Mouse (Mus musculus) C2C12 (cell line): ENCODE data around the gene Rasa4. TPM values are rescaled to one million over a fixed set of nuclear protein-coding genes. Genes with fewer than 3 reads are reported as not detected.

ENCODE experiments used
- H3K27me3 ChIP-seq: one replicate; pipeline ENCODE4 v1.6.1; 2011; ENCODE audit not compliant: control insufficient read depth, insufficient read depth, insufficient read length
- H3K36me3 ChIP-seq: one replicate; pipeline ENCODE4 v1.6.1; 2011; ENCODE audit not compliant: control insufficient read depth, insufficient read depth
- H3K4me3 ChIP-seq: one replicate; pipeline ENCODE4 v1.5.1; 2011; ENCODE audit warnings: mild to moderate bottlenecking, control low read depth; ENCODE audit not compliant: poor library complexity, insufficient read depth, severe bottlenecking
- H3K79me2 ChIP-seq: one replicate; pipeline ENCODE4 v1.6.1; 2011; ENCODE audit not compliant: control insufficient read depth, insufficient read depth
- H3K79me3 ChIP-seq: one replicate; pipeline ENCODE4 v1.6.1; 2011; ENCODE audit warnings: low read depth, control low read depth
- H3ac ChIP-seq: one replicate; pipeline ENCODE3; 2011; ENCODE audit warnings: low read depth; ENCODE audit not compliant: control insufficient read depth, insufficient read length
- CEBPB ChIP-seq: IDR thresholded peaks from one replicate; pipeline ENCODE4 v1.6.1; 2011; ENCODE audit warnings: low read depth, mild to moderate bottlenecking, control low read depth, moderate library complexity
- CTCF ChIP-seq: IDR thresholded peaks from one replicate; pipeline ENCODE4 v1.5.1; 2011; ENCODE audit not compliant: control insufficient read depth, insufficient read depth, insufficient read length
- FOSL1 ChIP-seq: IDR thresholded peaks from one replicate; pipeline ENCODE4 v1.8.0; 2011; ENCODE audit warnings: mild to moderate bottlenecking, low read length; ENCODE audit not compliant: poor library complexity, insufficient read depth, severe bottlenecking
- MAX ChIP-seq: IDR thresholded peaks from one replicate; pipeline ENCODE4 v1.6.1; 2011; ENCODE audit warnings: mild to moderate bottlenecking, control low read depth
- MYOD1 ChIP-seq: IDR thresholded peaks from one replicate; pipeline ENCODE4 v1.6.1; 2011; ENCODE audit warnings: low read depth; ENCODE audit not compliant: control insufficient read depth, insufficient read length
- MYOG ChIP-seq: IDR thresholded peaks from one replicate; pipeline ENCODE4 v1.6.1; 2011; ENCODE audit not compliant: control insufficient read depth, insufficient read length; ENCODE audit errors: extremely low read depth
- USF1 ChIP-seq: IDR thresholded peaks from one replicate; pipeline ENCODE4 v1.6.1; 2011; ENCODE audit warnings: low read depth, mild to moderate bottlenecking, control low read depth, moderate library complexity
- polyA plus RNA-seq: library from polyadenylated mRNA; unstranded; fragments of >200 nt; fragmentation: generic; extraction: Trizol; gene quantifications from one replicate; pipeline ENCODE4 v1.2.1, GENCODE M21; 2012; ENCODE audit warnings: missing spikeins

Gene Rasa4
- polyA plus RNA-seq, 1 experiment: 37.6 TPM

DNA sequence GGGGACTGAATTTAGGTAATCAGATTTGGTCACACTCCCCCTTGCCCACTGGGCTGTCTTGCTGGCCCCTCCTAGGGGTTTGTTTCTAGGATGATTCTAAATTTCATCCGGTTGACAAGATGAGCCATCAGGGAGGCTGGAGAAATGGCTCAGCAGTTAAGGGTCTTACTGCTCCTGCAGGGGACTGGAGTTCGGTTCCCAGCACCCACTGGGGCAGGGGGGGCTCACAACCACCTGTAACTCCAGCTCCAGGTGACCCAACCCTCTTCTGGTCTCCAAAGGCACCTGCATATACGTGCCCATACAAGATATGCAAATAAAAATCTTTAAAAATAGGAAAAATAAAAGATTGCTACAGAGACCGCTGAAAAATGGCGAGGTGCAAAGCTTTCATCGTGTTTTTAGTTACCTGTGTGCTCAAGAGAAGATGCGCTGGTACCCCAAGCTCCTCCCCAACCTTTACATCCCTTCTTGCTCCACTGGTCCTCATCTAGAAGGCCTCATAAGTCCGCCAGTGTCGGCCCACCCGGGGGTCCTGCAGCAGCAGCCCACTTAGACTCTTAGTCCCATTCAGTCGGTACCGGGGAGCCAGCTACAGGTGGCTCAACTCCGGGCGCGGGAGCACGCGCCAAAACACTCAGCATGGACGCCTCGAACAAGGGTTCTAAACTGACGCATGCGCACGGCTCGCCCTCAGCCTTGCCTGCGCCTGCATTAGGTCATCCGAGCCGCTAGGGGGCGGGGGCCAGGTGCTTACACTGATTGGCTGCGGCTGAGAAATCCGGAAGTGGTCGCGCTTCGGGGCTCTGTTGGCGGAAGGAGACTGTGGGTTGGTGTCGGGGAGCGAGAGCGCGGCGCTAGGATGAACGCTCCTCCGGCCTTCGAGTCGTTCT lies 32.4 kb downstream of the Rasa4 start, which contains the start of gene Polr2j:
Gene Polr2j, plus strand, starts transcription at position 741 of the 893 bp plus-strand sequence.
- Histone ChIP-seq H3K36me3 (peaks cover 23% of the 10 kb centered on the region), H3ac (peak within 1 kb of the TSS; percentile 53), H3K27me3 (no peaks in the 10 kb centered on the region), H3K4me3 (peak within 1 kb of the TSS; percentile 87), H3K79me2 (peaks cover 44% of the 10 kb centered on the region), H3K79me3 (peaks cover 26% of the 10 kb centered on the region)
- TF ChIP-seq MYOD1: no peak
- peak; percentile 58 for TF ChIP-seq MAX
- no peak for TF ChIP-seq USF1
- TF ChIP-seq CTCF: peak; percentile 98

DNA sequence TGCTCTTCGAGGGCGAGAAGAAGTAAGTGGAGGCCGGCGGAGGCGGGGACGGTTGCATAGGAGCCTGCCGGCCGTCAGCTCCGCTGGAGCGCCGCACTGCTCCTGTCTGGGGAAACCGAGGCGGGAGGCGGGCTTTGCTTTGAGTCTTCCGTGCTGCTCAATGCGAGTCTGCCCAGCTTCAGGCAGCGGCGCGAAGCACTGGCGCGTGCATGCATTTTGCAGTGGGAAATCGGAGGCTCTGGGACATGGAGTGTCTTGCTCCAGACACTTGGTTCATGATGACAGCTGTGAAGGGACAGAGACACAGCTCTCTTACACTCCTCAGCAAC lies 33.0 kb downstream of the Rasa4 start:
- Histone ChIP-seq H3K79me2 (peaks cover 44% of the 10 kb centered on the region), H3K27me3 (no peaks in the 10 kb centered on the region), H3K4me3 (peak overlapping the region; percentile 87), H3K79me3 (peaks cover 27% of the 10 kb centered on the region), H3K36me3 (peaks cover 24% of the 10 kb centered on the region), H3ac (peak overlapping the region; percentile 53)
- TF ChIP-seq MYOG (no peak), USF1 (no peak), MAX (no peak), CEBPB (no peak), CTCF (no peak), MYOD1 (no peak), FOSL1 (no peak)

DNA sequence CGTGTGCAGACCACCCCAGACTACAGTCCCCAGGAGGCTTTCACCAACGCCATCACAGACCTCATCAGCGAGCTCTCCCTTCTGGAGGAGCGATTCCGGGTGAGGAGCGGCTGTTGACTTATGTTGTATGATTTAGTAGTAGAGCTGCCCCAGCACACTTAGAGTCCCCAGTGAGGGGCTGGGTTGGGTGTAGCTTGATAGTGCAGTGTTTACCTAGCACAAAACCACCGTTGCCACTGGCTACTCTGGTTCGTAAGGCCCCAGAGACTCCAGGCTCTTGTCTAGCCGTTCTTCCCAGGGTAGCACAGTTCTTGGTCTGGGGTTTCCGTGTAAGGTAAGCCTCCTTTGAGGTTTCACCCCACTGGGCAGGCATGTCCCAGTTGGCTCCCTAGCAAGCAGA lies 38.4 kb downstream of the Rasa4 start:
- H3K4me3 ChIP-seq: no peak overlapping the region
- peaks cover 30% of the 10 kb centered on the region for H3K79me2 ChIP-seq
- H3K36me3 ChIP-seq: peaks cover 57% of the 10 kb centered on the region
- no peak overlapping the region for H3ac ChIP-seq
- peaks cover 22% of the 10 kb centered on the region for H3K79me3 ChIP-seq
- no peaks in the 10 kb centered on the region for H3K27me3 ChIP-seq
- no peak for TF ChIP-seq MAX
- TF ChIP-seq FOSL1: no peak
- TF ChIP-seq CTCF: no peak
- TF ChIP-seq MYOD1: no peak
- TF ChIP-seq CEBPB: no peak
- no peak for TF ChIP-seq USF1
- no peak for TF ChIP-seq MYOG

DNA sequence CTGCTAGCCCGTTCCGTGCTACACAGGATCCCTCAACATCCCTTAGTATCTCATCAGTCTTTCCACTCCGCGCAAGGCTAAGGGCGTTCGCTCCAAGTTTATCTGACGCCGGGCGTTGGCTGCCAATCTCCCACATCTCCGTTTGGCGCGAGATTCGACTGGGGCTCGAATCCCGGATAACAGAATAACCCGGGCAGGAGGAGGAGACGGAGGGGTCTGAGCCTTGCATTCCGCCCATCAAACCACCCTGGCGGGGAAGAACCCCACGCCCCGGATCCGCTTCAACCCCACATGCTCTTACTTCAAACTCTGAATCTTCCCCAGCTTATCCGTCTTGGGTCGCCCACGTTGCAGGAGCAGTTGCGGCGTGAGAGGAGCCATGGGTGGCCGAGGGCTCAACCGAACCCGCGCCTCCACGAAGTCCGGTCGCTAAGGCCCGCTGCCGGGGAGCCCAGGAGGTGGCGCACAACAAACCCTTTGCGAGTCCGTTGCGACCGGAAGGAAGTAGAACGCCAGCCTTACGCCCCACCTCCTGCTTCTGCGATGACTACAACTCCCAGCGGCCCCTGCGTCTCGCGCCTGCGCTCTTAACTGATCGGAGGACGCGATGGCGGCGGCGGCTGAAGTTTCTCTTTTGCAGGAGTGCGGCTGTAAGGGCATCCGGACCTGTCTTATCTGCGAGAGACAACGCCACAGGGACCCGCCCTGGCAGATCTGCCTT lies 52.0 kb downstream of the Rasa4 start, which contains the start of the genes Lrwd1 and Alkbh4:
Gene Lrwd1, minus strand, starts transcription at position 504 of the 721 bp plus-strand sequence.
Gene Alkbh4, plus strand, starts transcription at position 576 of the 721 bp plus-strand sequence.
- TF ChIP-seq CTCF (peak; percentile 72), MAX (peak; percentile 9), CEBPB (no peak)
- H3ac ChIP-seq: peak within 1 kb of the TSS; percentile 80
- H3K79me2 ChIP-seq: peaks cover 42% of the 10 kb centered on the region
- peaks cover 8% of the 10 kb centered on the region for H3K79me3 ChIP-seq
- peak within 1 kb of the TSS; percentile 78 for H3K4me3 ChIP-seq
- H3K36me3 ChIP-seq: peaks cover 33% of the 10 kb centered on the region
- no peaks in the 10 kb centered on the region for H3K27me3 ChIP-seq

DNA sequence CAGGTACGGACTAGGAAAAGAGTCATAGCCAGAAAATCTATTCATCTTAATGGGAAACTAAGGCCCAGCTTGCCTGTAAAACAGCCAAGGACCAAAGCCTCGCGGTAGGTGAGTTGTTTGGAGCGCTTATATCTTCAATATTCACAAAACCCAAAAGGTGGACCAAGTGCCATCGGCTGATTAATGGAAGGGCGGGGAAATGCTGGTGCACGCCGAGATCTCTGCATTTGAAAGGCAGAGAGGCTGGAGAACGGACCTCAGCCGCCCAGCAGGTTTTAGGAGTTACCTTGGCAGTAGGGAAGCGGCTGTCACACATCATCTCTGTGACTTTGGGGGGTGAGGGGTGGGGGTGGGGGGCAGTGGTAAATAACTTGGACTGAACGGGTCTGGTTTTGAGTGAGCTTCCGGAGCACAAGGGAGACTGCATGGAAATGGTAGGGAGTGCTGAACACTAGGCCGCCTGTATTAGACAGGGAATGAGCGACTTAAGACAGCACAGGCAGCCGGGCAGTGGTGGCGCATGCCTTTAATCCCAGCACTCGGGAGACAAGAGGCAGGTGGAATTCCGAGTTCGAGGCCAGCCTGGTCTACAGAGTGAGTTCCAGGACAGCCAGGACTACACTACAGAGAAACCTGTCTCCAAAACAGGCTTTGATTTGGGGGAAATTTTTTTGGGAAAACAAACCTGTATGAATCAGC lies 52.7 kb downstream of the Rasa4 start:
- peak overlapping the region; percentile 55 for H3ac ChIP-seq
- H3K79me2 ChIP-seq: peaks cover 42% of the 10 kb centered on the region
- H3K36me3 ChIP-seq: peaks cover 34% of the 10 kb centered on the region
- no peaks in the 10 kb centered on the region for H3K27me3 ChIP-seq
- peaks cover 8% of the 10 kb centered on the region for H3K79me3 ChIP-seq
- TF ChIP-seq CEBPB (no peak), MYOG (no peak)
- H3K4me3 ChIP-seq: peak overlapping the region; percentile 78
